Mouse (Mus musculus) midbrain, embryonic 13.5 days (tissue): ENCODE results near the gene Nfe2. TPM values are rescaled to one million over a fixed set of nuclear protein-coding genes. Genes with fewer than 3 reads are reported as not detected.

Experiments used
- ATAC-seq: fragments of 200-750 bp; cut with Nextera tagmentation; 2 replicates; pipeline ENCODE4 v1.8.0; 2017; ENCODE audit warnings: mild to moderate bottlenecking, moderate TSS enrichment, moderate library complexity
- H3K27ac ChIP-seq: fragments of 300-500 bp; sonication (generic); 2 replicates; pipeline ENCODE4 v1.5.1; 2015; ENCODE audit warnings: inconsistent platforms, mild to moderate bottlenecking, moderate library complexity
- H3K27me3 ChIP-seq: fragments of 300-500 bp; sonication (generic); 2 replicates; pipeline ENCODE4 v1.6.1; 2015; ENCODE audit warnings: mild to moderate bottlenecking, inconsistent platforms
- H3K36me3 ChIP-seq: fragments of 300-500 bp; sonication (generic); 2 replicates; pipeline ENCODE4 v1.6.1; 2015; ENCODE audit warnings: mild to moderate bottlenecking, inconsistent platforms
- H3K4me1 ChIP-seq: fragments of 300-500 bp; sonication (generic); replicated peaks from 2 replicates; pipeline ENCODE4 v1.6.1; 2015; ENCODE audit warnings: inconsistent platforms
- H3K4me2 ChIP-seq: fragments of 300-500 bp; sonication (generic); replicated peaks from 2 replicates; pipeline ENCODE4 v1.6.1; 2015; ENCODE audit warnings: moderate library complexity, mild to moderate bottlenecking, inconsistent platforms
- H3K4me3 ChIP-seq: fragments of 300-500 bp; sonication (generic); replicated peaks from 2 replicates; pipeline ENCODE4 v1.5.1; 2015; ENCODE audit warnings: mild to moderate bottlenecking, inconsistent platforms
- H3K9ac ChIP-seq: fragments of 300-500 bp; sonication (generic); replicated peaks from 2 replicates; pipeline ENCODE4 v1.6.1; 2015; ENCODE audit warnings: mild to moderate bottlenecking, inconsistent platforms
- H3K9me3 ChIP-seq: fragments of 300-500 bp; sonication (generic); 2 replicates; pipeline ENCODE4 v1.6.1; 2016; ENCODE audit warnings: mild to moderate bottlenecking, inconsistent platforms
- WGBS: fragments of 180-500 bp; shearing (Covaris S2); methylation state at CpG from one replicate; pipeline ENCODE4 v1.1.7; 2015; 5-methylcytosine and 5-hydroxymethylcytosine counted together
- microRNA counts: library from miRNA; unstranded; fragments of <30 nt; microRNA quantifications from one replicate; lab custom pipeline; 2016
- microRNA-seq: library from miRNA; unstranded; fragments of <30 nt; microRNA quantifications from one replicate; pipeline ENCODE4, GENCODE M21; 2016
- polyA plus RNA-seq: library from polyadenylated mRNA; unstranded; fragments of >200 nt; fragmentation: Nextera tagmentation; extraction: Ambion mirVana; gene quantifications from 2 replicates; pipeline ENCODE4 v1.2.1, GENCODE M21; 2015

The Nfe2 gene
- polyA plus RNA-seq, 1 experiment from 2014 or later, result 0.82 TPM

DNA sequence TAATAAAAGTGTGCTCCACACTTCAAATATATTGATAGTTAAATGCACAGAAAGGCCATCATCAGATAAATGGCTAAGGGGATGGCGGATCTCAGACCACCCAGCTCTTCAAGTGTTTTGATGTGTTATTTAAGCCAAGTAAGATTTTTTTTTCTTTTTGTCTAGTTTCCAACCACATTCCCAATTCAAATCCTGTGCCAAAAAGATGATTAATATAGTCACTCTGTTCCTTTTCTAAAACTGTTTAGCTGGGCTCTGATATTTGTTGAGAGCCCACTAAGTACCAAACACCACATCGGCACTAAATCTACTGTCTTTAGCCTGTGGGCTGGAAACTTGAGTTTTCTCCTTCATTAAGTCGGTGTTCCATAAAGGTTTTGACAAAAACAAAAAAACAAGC is 31.2 kb downstream of the Nfe2 start:
- WGBS, result 90% methylated on average over 3 of the region's 3 CpGs
- ATAC-seq, result no peak
- Histone ChIP-seq H3K4me3 (no peak overlapping the region), H3K27ac (no peak overlapping the region), H3K4me1 (peaks cover 6% of the 10 kb centered on the region; the same call in 1 of the 2 replicates), H3K9ac (no peak overlapping the region), H3K4me2 (no peak overlapping the region), H3K36me3 (no peaks in the 10 kb centered on the region), H3K27me3 (no peaks in the 10 kb centered on the region), H3K9me3 (no peaks in the 10 kb centered on the region)

DNA sequence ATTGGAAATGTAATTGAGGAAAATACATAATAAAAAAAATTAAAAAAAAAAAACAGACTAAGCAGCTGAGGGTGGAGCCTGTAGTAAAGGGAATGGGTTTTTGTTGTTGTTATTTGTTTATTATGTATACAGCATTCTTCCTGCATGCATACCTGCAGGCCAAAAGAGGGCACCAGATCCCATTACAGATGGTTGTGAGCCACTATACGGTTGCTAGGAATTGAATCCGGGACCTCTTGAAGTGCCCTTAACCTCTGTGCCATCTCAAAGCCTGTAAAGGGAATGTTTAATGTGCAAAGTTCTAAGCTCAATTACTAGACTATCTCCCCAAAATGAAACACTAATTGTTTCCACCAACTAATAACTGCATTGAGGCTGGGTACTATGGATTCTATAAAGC is 34.0 kb downstream of the Nfe2 start:
- 79% methylated on average over 2 of the region's 2 CpGs for WGBS
- H3K4me1 ChIP-seq, result peaks cover 19% of the 10 kb centered on the region
- no peak overlapping the region for H3K9ac ChIP-seq
- no peak overlapping the region for H3K4me2 ChIP-seq
- ATAC-seq, result no peak
- 0 out of 2 replicates have a peak, but pooled peaks cover 1% of the 10 kb centered on the region for H3K36me3 ChIP-seq
- no peak overlapping the region for H3K4me3 ChIP-seq
- no peaks in the 10 kb centered on the region for H3K27me3 ChIP-seq
- no peak overlapping the region for H3K27ac ChIP-seq
- H3K9me3 ChIP-seq, result no peaks in the 10 kb centered on the region

DNA sequence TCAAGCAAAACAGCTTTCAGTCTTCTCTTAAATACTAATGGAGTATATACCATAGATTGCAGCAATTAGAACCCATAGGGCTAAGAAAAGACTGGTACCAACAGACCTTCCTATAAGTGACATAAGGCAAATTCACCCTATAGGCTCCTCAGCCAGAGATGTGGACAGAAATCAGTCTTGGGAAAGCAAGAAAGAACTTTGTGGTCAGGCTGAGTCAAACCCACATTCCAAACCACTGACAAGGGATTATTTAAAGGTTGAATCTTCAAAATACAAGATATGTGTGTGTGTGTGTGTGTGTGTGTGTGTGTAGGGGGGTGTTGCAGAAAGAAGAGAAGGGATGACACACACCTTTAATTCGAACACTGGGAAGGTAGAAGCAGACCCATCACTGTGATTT is 36.8 kb downstream of the Nfe2 start:
- WGBS, result 86% methylated on average over 1 of the region's 1 CpGs
- peak overlapping the region; percentile 39; the same call in 1 of the 2 replicates for H3K27ac ChIP-seq
- ATAC-seq, result no peak

DNA sequence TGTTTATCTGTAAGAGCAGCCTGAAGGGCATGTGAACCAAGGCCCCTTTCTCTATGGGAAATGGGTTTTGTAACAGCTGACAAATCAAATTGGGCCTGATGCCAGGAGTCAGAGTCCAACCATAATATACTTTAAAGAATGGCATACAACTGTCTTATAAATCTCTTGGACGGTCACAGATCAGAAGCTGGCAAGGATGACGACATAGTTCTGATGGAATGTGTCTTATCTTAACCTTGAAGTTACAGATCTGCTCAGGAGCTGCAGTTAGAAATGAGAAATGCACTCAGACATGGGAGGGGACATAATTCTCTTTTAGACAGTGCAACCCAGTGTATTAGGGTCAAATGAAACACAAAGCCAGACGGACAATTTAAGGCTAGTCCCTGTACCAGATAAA is 37.4 kb downstream of the Nfe2 start:
- WGBS, result 57% methylated on average over 3 of the region's 3 CpGs

More for the DNA sequence above, 36.8 kb downstream of the Nfe2 start:
- Histone ChIP-seq H3K36me3 (0 out of 2 replicates have a peak, but pooled peaks cover 4% of the 10 kb centered on the region), H3K9me3 (no peaks in the 10 kb centered on the region), H3K4me3 (no peak overlapping the region), H3K9ac (no peak overlapping the region), H3K4me2 (no peak overlapping the region), H3K4me1 (peaks cover 24% of the 10 kb centered on the region), H3K27me3 (no peaks in the 10 kb centered on the region)

DNA sequence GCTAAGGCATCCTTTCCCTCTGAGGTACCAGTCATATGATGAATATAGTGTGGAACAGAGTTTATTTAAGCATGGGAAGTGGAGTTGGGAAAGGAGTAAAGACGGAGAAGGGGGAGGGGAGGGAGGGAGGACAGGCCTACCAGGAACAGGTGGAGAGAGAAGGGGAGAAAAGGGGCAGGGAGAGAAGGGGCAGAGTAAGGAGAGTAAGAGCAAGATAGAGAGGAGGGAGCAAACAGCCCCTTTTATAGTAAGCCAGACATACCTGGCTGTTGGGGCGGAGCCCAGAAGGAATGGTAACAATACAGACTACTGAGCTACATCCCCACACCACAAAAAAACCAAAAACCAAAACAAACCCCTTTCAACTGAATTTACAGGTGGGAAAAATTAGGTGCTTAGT is 42.2 kb downstream of the Nfe2 start:
- no peaks in the 10 kb centered on the region for H3K27me3 ChIP-seq
- H3K9ac ChIP-seq, result no peak overlapping the region
- peak overlapping the region; percentile 91 for H3K27ac ChIP-seq
- H3K4me3 ChIP-seq, result peak overlapping the region; percentile 39; the same call in 1 of the 2 replicates
- ATAC-seq, result no peak
- peak overlapping the region; percentile 61 for H3K4me2 ChIP-seq
- peaks cover 22% of the 10 kb centered on the region for H3K36me3 ChIP-seq
- no peaks in the 10 kb centered on the region for H3K9me3 ChIP-seq
- peaks cover 55% of the 10 kb centered on the region for H3K4me1 ChIP-seq
- 22% methylated on average over 2 of the region's 2 CpGs for WGBS

More for the DNA sequence above, 37.4 kb downstream of the Nfe2 start:
- no peak overlapping the region for H3K4me3 ChIP-seq
- H3K9ac ChIP-seq, result no peak overlapping the region
- H3K9me3 ChIP-seq, result no peaks in the 10 kb centered on the region
- H3K4me1 ChIP-seq, result peaks cover 30% of the 10 kb centered on the region
- ATAC-seq, result no peak
- no peaks in the 10 kb centered on the region for H3K27me3 ChIP-seq
- no peak overlapping the region for H3K4me2 ChIP-seq
- H3K27ac ChIP-seq, result peak overlapping the region; percentile 39; the same call in 1 of the 2 replicates
- 0 out of 2 replicates have a peak, but pooled peaks cover 4% of the 10 kb centered on the region for H3K36me3 ChIP-seq

DNA sequence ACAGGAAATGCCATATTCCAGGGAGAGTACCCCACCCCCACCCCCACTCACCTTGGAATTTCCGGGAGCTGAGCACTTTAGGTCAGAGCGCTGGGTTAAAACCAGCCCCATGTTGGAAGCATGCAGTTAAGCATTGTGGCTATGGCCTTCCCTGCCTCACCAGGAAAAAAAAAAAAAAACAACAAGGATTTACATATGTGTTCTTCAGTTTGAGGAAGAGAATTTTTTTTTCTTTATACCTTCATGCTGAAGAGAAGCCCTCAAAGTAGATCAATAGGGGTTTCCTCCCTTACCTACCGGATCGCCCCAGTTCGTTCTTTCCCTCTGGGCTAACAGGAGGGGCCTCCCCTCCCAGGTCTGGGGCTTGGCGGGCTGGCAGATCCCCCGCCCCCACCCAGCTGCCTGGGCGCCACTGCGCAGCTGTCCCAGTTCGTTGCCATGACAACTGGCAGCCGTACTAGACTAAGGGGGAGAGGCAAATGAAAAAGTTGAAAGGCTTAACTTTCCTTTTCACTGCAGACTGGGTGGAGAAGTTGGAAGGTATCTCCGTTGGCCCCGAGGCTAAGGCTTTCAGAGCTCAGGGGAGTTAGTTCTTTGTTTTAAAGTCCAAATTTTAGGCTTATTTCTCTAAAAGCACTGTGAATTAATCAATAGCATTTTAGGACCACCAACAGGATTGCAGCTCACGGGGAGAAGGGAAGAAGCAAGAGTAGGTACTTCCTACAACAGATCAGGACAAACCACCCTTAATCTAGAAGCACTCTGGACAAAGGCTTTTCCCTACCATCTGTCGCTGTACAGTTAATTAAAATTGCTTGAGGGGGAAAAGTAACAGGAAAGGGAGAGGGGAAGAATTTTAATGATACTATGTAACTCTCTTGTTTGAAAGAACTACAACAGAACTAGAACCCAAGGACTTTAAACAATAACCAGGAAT is 43.0 kb downstream of the Nfe2 start:
- WGBS, result under 1% methylated on average over 15 of the region's 15 CpGs
- H3K4me2 ChIP-seq, result peak overlapping the region; percentile 61
- peaks cover 30% of the 10 kb centered on the region for H3K36me3 ChIP-seq
- no peaks in the 10 kb centered on the region for H3K9me3 ChIP-seq
- no peaks in the 10 kb centered on the region for H3K27me3 ChIP-seq
- H3K9ac ChIP-seq, result peak overlapping the region; percentile 64
- H3K4me3 ChIP-seq, result peak overlapping the region; percentile 39
- peak; percentile 96 for ATAC-seq
- peak overlapping the region; percentile 91 for H3K27ac ChIP-seq
- H3K4me1 ChIP-seq, result peaks cover 47% of the 10 kb centered on the region

DNA sequence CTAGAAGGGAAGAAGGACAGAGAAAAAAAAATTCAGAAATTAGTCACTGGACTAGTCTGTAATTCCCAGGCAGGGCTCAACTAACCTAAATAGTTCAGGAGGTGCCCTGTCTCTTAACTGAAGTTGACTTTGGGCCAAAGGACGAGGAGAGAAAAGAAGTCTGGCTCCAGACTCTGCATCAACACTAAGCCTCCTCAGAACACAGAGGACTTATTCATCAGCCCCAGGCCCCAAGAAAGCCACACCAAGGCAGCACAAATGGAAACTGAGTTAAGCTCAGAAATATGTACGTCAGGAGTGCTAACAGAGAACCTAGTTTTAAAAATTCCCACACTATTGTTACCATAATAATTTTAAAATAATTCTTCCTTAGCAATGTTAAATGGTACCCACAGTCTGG is 44.1 kb downstream of the Nfe2 start:
- Histone ChIP-seq H3K9me3 (no peaks in the 10 kb centered on the region), H3K4me2 (peak overlapping the region; percentile 50), H3K27me3 (no peaks in the 10 kb centered on the region), H3K4me3 (peak overlapping the region; percentile 21), H3K36me3 (peaks cover 37% of the 10 kb centered on the region), H3K9ac (peak overlapping the region; percentile 2), H3K4me1 (peaks cover 45% of the 10 kb centered on the region), H3K27ac (peak overlapping the region; percentile 61)
- WGBS, result 12% methylated on average over 2 of the region's 2 CpGs
- ATAC-seq, result no peak

DNA sequence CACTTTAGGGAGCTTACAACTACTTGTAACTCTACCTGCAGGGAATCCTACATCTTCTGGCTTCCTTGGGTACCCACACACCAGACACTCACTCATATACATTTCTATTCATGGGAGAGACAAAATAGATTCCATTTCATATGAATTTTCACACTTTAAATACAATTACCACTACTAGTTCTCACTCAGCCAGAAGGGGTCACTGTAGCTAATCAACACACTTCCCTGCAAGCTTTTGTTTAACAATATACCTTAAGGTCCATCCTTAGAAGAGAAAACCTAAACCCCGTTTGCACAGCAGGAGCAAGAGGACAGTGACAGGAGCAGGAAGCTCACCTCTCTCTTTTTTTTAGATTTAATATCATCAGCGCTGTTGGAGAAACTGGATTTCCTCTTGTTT is 53.0 kb downstream of the Nfe2 start:
- Histone ChIP-seq H3K27me3 (no peaks in the 10 kb centered on the region), H3K4me1 (no peaks in the 10 kb centered on the region), H3K4me2 (no peak overlapping the region), H3K9me3 (no peaks in the 10 kb centered on the region), H3K4me3 (no peak overlapping the region), H3K9ac (no peak overlapping the region), H3K27ac (no peak overlapping the region; the same call in 1 of the 2 replicates), H3K36me3 (peaks cover 65% of the 10 kb centered on the region)
- 66% methylated on average over 2 of the region's 2 CpGs for WGBS
- no peak for ATAC-seq

DNA sequence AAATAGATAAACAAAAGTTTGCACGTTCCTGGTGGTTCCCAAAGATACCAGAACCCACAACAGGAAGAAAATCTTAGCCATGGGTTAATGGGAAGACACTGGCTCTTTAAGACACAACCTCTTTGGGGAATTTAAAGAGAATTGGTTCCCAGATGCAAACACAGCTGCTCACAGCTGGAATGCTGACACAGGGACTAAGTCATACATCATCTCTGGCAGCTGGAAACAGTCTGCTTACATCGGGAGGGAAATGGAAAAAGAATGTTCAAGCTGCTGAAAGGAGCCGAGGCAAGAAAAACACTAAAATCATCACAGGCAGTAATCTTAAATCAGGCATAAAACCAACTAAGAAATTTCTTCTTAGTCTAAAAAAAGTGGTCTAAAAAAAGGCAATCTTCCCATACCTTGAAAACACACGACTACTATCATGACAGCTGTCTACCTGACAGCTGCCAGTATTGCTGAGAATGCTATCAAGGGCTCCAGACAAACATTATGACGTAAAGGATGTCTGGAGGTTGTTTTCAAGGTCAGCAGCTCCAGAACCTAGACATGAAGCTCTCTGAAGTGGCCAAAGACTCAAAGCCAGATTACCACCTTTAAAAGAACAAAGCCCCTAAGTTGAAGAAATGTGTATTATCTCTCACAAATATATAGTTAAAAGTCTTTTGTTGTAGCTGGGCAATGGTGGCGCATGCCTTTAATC is 56.0 kb downstream of the Nfe2 start:
- WGBS, result 80% methylated on average over 6 of the region's 6 CpGs
- H3K27me3 ChIP-seq, result no peaks in the 10 kb centered on the region
- H3K9me3 ChIP-seq, result no peaks in the 10 kb centered on the region
- ATAC-seq, result no peak
- H3K4me2 ChIP-seq, result no peak overlapping the region
- H3K27ac ChIP-seq, result no peak overlapping the region
- peaks cover 68% of the 10 kb centered on the region for H3K36me3 ChIP-seq
- no peaks in the 10 kb centered on the region for H3K4me1 ChIP-seq
- H3K9ac ChIP-seq, result no peak overlapping the region
- no peak overlapping the region for H3K4me3 ChIP-seq

MicroRNAs within 50 kb of the gene (microRNA counts, 519-probe panel; counts per million panel counts)
- microRNA mmu-miR-148b (lab: Ali Mortazavi, UCI), result 4,970 counts per million, percentile 86 among the panel's probes with 10 or more counts

Small RNAs within 50 kb of the gene (microRNA-seq; reads per million reads assigned to microRNA genes)
- gene Mir148b, result 224 reads per million, percentile 61 among the genes with 10 or more reads in this experiment

Other genes with a start within 250 kb of the Nfe2 start
- 0.10 and 0.11 TPM in 2 replicates for gene Hoxc4, start 239.5 kb downstream of the Nfe2 start, polyA plus RNA-seq
- gene Smug1, start 91.3 kb downstream of the Nfe2 start, polyA plus RNA-seq, result 26.8 and 27.7 TPM in 2 replicates
- 146 and 164 TPM in 2 replicates for gene Cbx5, start 18.6 kb downstream of the Nfe2 start, polyA plus RNA-seq
- gene Hnrnpa1, start 18.0 kb downstream of the Nfe2 start, polyA plus RNA-seq, result 1,022 and 1,113 TPM in 2 replicates
- gene Copz1, start 14.3 kb upstream of the Nfe2 start, polyA plus RNA-seq, result 218 and 221 TPM in 2 replicates
- gene Gpr84, start 52.2 kb upstream of the Nfe2 start, polyA plus RNA-seq, result 0.18 and 0.94 TPM in 2 replicates
- 15.1 and 17.9 TPM in 2 replicates for gene Zfp385a, start 81.7 kb upstream of the Nfe2 start, polyA plus RNA-seq
- gene Itga5, start 108.4 kb upstream of the Nfe2 start, polyA plus RNA-seq, result 6.8 and 7.8 TPM in 2 replicates
- not detected in 2 replicates for gene Gtsf1, start 172.1 kb upstream of the Nfe2 start, polyA plus RNA-seq
- not detected in 2 replicates for gene Gtsf2, start 190.1 kb upstream of the Nfe2 start, polyA plus RNA-seq
- 1.2 and 1.8 TPM in 2 replicates for gene Nckap1l, start 195.4 kb upstream of the Nfe2 start, polyA plus RNA-seq
- gene Pde1b, start 244.6 kb upstream of the Nfe2 start, polyA plus RNA-seq, result 67.5 and 70.8 TPM in 2 replicates